Mouse (Mus musculus) heart, embryonic 11.5 days (tissue): ENCODE results near the gene Fuca1. TPM values are rescaled to one million over a fixed set of nuclear protein-coding genes. Genes with fewer than 3 reads are reported as not detected.

Experiments used
- ATAC-seq: fragments of 200-750 bp; cut with Nextera tagmentation; replicated peaks from 2 replicates; pipeline ENCODE4 v1.8.0; 2017; ENCODE audit warnings: moderate library complexity; ENCODE audit not compliant: insufficient number of reproducible peaks, low FRiP score, low TSS enrichment
- H3K27ac ChIP-seq: fragments of 300-500 bp; sonication (generic); 2 replicates; pipeline ENCODE4 v1.5.1; 2014; ENCODE audit warnings: mild to moderate bottlenecking, low read depth, low read length
- H3K27me3 ChIP-seq: fragments of 300-500 bp; sonication (generic); 2 replicates; pipeline ENCODE4 v1.6.1; 2014; ENCODE audit warnings: mild to moderate bottlenecking, low read length, mixed read lengths; ENCODE audit not compliant: control insufficient read depth, insufficient read depth
- H3K36me3 ChIP-seq: fragments of 300-500 bp; sonication (generic); 2 replicates; pipeline ENCODE4 v1.6.1; 2014; ENCODE audit warnings: mild to moderate bottlenecking, low read length, moderate library complexity, mixed read lengths; ENCODE audit not compliant: control insufficient read depth, insufficient read depth
- H3K4me1 ChIP-seq: fragments of 300-500 bp; sonication (generic); 2 replicates; pipeline ENCODE4 v1.6.1; 2014; ENCODE audit warnings: low read length; ENCODE audit not compliant: control insufficient read depth, insufficient read depth
- H3K4me2 ChIP-seq: fragments of 300-500 bp; sonication (generic); 2 replicates; pipeline ENCODE4 v1.6.1; 2014; ENCODE audit warnings: mild to moderate bottlenecking, moderate library complexity
- H3K4me3 ChIP-seq: fragments of 300-500 bp; sonication (generic); 2 replicates; pipeline ENCODE4 v1.5.1; 2014; ENCODE audit warnings: low read depth, low read length
- H3K9ac ChIP-seq: fragments of 300-500 bp; sonication (generic); 2 replicates; pipeline ENCODE4 v1.6.1; 2014; ENCODE audit warnings: mild to moderate bottlenecking, low read depth, low read length, moderate library complexity
- H3K9me3 ChIP-seq: fragments of 300-500 bp; sonication (generic); replicated peaks from 2 replicates; pipeline ENCODE4 v1.6.1; 2016; ENCODE audit warnings: low read length; ENCODE audit not compliant: control insufficient read depth
- WGBS: fragments of 180-500 bp; shearing (Covaris S2); extraction: QIAGEN DNeasy Blood & Tissue Kit; methylation state at CpG from one replicate; pipeline ENCODE4 v1.1.7; 2014; ENCODE audit not compliant: insufficient replicate concordance; 5-methylcytosine and 5-hydroxymethylcytosine counted together
- polyA plus RNA-seq: library from polyadenylated mRNA; unstranded; fragments of >200 nt; fragmentation: Nextera tagmentation; extraction: Ambion mirVana; gene quantifications from 2 replicates; pipeline ENCODE4 v1.2.1, GENCODE M21; 2014

Fuca1 gene
- polyA plus RNA-seq, 1 experiment from 2014 or later: 42.4 TPM

DNA sequence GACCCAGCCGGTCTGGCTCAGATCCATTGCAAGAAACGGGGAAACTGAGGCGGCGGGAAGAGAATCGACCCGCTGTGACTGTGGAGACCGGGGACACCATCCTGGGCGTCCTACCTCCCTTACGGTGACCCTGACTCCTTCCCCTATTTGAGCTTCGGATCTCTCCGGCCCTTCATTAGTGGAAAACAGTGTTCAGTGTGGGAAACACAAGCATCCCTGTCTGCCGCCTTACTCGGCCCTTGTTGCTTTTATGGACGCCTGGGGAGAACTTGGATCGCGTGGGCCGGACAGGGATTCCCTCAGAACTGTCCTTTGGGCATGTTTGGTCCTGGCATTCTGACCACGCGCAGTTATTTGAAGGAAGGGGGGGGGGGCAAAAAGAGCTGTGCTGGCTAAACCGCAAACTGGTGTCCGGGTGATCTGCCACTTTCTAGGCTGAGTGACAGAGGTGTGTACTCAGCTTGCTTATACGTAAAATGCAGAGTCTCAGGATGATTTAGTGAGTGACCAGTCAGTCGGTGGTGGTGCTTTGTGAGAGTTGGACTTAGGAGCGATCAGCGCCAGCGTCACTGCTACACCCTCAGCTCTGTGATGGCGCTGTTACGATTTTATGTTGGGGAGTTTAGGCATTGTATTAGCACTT lies 26.2 kb downstream of the Fuca1 start:
- 0 out of 2 replicates have a peak, but pooled peaks have one; percentile 5 for ATAC-seq
- Histone ChIP-seq H3K4me2 (peak overlapping the region; percentile 90), H3K27me3 (no peaks in the 10 kb centered on the region), H3K9me3 (no peaks in the 10 kb centered on the region; the same call in 1 of the 2 replicates), H3K4me3 (peak overlapping the region; percentile 89), H3K4me1 (peaks cover 9% of the 10 kb centered on the region), H3K27ac (peak overlapping the region; percentile 54), H3K9ac (peak overlapping the region; percentile 87), H3K36me3 (peaks cover 8% of the 10 kb centered on the region)
- 1% methylated on average over 28 of the region's 28 CpGs for WGBS

DNA sequence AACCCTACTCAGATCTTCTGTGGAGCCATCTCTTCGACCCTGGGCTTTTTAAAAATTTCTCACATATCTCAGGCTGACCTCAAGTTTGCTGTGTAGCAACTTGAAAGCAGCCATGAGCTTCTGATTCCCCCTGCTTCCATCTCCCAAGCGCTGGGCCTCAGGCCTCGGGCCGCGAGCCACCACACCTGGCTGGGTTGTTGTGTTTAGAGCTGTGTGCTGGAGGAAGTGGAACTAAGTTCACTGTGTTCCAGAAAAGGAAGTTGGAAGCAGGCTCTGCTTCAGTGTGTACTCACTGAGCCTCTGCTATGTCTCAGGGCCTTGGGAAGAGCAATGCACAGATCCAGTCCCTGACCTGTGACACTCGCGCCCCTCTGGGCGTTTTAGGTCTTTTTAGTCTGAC lies 27.6 kb downstream of the Fuca1 start:
- H3K4me1 ChIP-seq: peaks cover 9% of the 10 kb centered on the region
- 90% methylated on average over 8 of the region's 8 CpGs for WGBS
- H3K9ac ChIP-seq: 0 out of 2 replicates have a peak overlapping the region, but pooled peaks have one; percentile 5
- no peak overlapping the region for H3K4me2 ChIP-seq
- no peak overlapping the region for H3K27ac ChIP-seq
- no peaks in the 10 kb centered on the region for H3K27me3 ChIP-seq
- no peak for ATAC-seq
- H3K36me3 ChIP-seq: peaks cover 17% of the 10 kb centered on the region
- H3K9me3 ChIP-seq: no peaks in the 10 kb centered on the region; the same call in 1 of the 2 replicates
- no peak overlapping the region for H3K4me3 ChIP-seq

DNA sequence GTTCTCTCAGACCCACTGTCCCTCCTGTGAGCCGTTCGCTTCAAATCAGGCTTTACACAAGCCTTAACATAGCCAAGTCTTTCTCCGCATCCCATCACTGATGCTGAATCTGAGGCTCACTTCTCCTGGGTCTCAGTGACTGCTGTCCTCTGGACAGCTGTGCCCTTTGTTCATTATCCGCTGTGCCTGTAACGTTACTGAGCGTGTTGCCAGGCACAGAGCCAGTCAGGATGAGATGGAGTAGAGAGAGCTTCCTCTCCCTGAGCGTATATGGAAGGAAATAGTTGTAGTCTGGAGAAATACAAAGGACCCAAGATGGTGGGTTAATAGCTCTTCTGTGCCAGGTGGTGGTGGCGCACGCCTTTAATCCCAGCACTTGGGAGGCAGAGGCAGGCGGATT lies 28.9 kb downstream of the Fuca1 start:
- peaks cover 18% of the 10 kb centered on the region for H3K36me3 ChIP-seq
- 0 out of 2 replicates have a peak overlapping the region, but pooled peaks have one; percentile 12 for H3K27ac ChIP-seq
- H3K27me3 ChIP-seq: no peaks in the 10 kb centered on the region
- whole genome bisulfite sequencing: 81% methylated on average over 10 of the region's 10 CpGs
- peaks cover 9% of the 10 kb centered on the region for H3K4me1 ChIP-seq
- ATAC-seq: no peak
- H3K4me3 ChIP-seq: no peak overlapping the region
- H3K9me3 ChIP-seq: no peaks in the 10 kb centered on the region; the same call in 1 of the 2 replicates
- H3K9ac ChIP-seq: no peak overlapping the region
- H3K4me2 ChIP-seq: no peak overlapping the region

DNA sequence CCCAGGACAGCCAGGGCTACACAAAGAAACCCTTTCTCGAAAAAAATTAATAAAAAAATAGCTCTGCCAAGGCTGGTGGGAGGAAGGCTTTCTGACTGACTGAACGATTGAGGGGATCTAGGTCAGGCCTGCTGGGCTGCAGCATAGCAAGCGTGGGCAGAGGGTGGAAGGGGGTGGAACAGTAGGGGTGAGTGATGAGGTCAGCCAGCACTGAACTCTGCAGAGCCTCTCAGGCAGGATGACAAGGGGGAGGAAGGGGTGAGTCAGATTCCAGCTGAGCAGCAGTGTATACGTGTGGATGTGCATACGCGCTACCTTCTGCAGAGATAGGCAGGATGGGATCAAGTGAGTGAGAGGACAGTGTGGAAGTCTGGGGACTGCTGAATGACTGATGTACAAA lies 29.4 kb downstream of the Fuca1 start:
- Histone ChIP-seq H3K9me3 (no peaks in the 10 kb centered on the region; the same call in 1 of the 2 replicates), H3K27ac (0 out of 2 replicates have a peak overlapping the region, but pooled peaks have one; percentile 29), H3K9ac (no peak overlapping the region), H3K27me3 (no peaks in the 10 kb centered on the region), H3K4me2 (no peak overlapping the region), H3K4me1 (peaks cover 9% of the 10 kb centered on the region), H3K36me3 (peaks cover 18% of the 10 kb centered on the region), H3K4me3 (no peak overlapping the region)
- 0 out of 2 replicates have a peak, but pooled peaks have one; percentile 33 for ATAC-seq
- WGBS: 48% methylated on average over 6 of the region's 6 CpGs

DNA sequence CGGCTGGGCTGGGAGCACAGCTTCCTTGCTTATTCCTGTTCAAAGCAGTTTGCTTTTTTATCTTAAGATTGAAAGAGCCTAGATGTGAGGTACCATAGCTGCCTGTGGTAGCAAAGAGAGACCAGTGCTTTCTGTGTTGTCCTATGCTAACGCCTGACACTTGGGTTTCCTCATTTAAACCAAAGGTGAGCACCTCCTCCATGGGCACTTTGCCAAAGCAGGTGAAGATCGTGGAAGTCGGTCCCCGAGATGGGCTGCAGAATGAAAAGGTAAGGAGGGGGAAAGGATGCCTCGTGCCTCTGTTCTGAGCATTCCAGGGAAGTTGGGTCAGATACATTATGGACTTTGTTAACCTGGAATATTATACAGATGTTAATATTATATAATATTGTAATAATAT lies 29.8 kb downstream of the Fuca1 start:
- Histone ChIP-seq H3K36me3 (peaks cover 18% of the 10 kb centered on the region), H3K27ac (0 out of 2 replicates have a peak overlapping the region, but pooled peaks have one; percentile 29), H3K27me3 (no peaks in the 10 kb centered on the region), H3K4me1 (peaks cover 9% of the 10 kb centered on the region), H3K4me3 (no peak overlapping the region), H3K9me3 (no peaks in the 10 kb centered on the region; the same call in 1 of the 2 replicates), H3K4me2 (no peak overlapping the region), H3K9ac (no peak overlapping the region)
- 78% methylated on average over 6 of the region's 6 CpGs for WGBS
- no peak for ATAC-seq

DNA sequence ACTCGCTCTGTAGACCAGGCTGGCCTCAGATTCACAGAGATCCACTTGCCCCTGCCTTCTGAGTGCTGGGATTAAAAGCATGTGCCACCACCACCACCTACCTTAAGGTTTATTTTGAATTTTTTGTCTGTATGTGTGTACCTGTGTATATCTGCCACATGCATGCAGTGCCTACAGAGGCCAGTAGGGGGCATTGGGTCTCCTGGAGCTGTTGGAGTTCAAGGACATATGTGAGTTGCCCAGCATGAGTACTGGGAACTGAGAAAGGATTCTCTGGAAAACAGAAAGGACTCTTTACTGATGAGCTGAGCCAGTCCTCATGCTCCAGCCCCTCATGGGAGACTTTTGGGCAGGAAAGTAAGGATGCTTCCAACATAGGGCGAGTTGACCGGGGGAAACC lies 31.0 kb downstream of the Fuca1 start:
- ATAC-seq: no peak
- Histone ChIP-seq H3K9me3 (no peaks in the 10 kb centered on the region; the same call in 1 of the 2 replicates), H3K4me2 (no peak overlapping the region), H3K4me1 (peaks cover 5% of the 10 kb centered on the region; the same call in 1 of the 2 replicates), H3K27me3 (no peaks in the 10 kb centered on the region), H3K27ac (no peak overlapping the region), H3K4me3 (no peak overlapping the region), H3K9ac (no peak overlapping the region), H3K36me3 (peaks cover 21% of the 10 kb centered on the region)
- 92% methylated on average over 3 of the region's 3 CpGs for WGBS

DNA sequence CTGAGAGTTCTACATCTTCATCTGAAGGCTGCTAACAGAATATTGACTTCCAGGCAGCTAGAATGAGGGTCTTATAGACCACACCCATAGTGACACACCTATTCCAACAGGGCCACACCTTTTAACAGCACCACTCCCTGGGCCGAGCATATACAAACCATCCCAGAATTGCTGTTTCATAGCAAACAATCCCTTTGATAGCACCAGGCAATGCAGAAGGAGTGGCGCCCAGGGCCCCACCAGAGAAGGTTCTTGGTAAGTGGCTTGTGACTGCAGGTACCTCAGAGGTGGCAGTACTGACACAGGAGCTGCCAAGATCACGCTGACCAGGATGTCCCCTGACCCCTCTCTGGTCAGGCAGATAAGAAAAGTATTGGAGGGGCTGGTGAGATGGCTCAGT lies 32.6 kb downstream of the Fuca1 start:
- H3K4me3 ChIP-seq: no peak overlapping the region
- no peaks in the 10 kb centered on the region; the same call in 1 of the 2 replicates for H3K9me3 ChIP-seq
- WGBS: 86% methylated on average over 3 of the region's 3 CpGs
- H3K4me1 ChIP-seq: peaks cover 4% of the 10 kb centered on the region; the same call in 1 of the 2 replicates
- H3K27me3 ChIP-seq: no peaks in the 10 kb centered on the region
- no peak overlapping the region for H3K4me2 ChIP-seq
- no peak overlapping the region for H3K9ac ChIP-seq
- ATAC-seq: no peak
- peaks cover 23% of the 10 kb centered on the region for H3K36me3 ChIP-seq
- no peak overlapping the region for H3K27ac ChIP-seq

DNA sequence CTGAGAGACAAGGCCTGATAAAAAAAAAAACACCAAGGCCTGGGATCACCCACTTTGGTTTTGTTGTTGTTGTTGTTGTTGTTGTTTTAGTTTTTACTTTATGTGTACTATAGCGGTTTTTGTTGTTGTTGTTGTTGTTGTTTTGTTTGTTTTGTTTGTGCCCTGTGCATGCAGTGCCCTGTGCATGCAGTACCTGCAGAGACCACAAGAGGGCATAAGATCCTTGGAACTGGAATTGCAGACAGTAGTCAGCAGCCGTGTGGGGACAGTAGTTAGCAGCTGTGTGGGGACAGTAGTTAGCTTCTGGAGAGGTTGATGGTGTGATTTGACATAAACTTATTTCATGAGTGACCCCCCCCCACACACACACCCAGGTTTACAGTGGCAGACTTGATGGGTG lies 33.7 kb downstream of the Fuca1 start:
- Histone ChIP-seq H3K4me2 (no peak overlapping the region), H3K9ac (no peak overlapping the region), H3K27ac (no peak overlapping the region), H3K9me3 (no peaks in the 10 kb centered on the region; the same call in 1 of the 2 replicates), H3K4me3 (no peak overlapping the region), H3K4me1 (no peaks in the 10 kb centered on the region; the same call in 1 of the 2 replicates), H3K36me3 (peaks cover 25% of the 10 kb centered on the region), H3K27me3 (no peaks in the 10 kb centered on the region)
- ATAC-seq: no peak
- WGBS: 14% methylated on average over 2 of the region's 2 CpGs
